Mouse (Mus musculus) forebrain, embryonic 10.5 days (tissue): ENCODE measurements around the gene Fbxl21. TPM values are rescaled to one million over a fixed set of nuclear protein-coding genes. Genes with fewer than 3 reads are reported as not detected.

Experiments used
- DNase-seq: peaks from one replicate; pipeline ENCODE4 v3.0.0-alpha.2; 2017; ENCODE audit warnings: low spot score; ENCODE audit errors: extremely low spot score
- H3K27ac ChIP-seq: fragments of 300-500 bp; sonication (generic); 2 replicates; pipeline ENCODE4 v1.5.1; 2016; ENCODE audit warnings: mild to moderate bottlenecking
- H3K27me3 ChIP-seq: fragments of 300-500 bp; sonication (generic); 2 replicates; pipeline ENCODE4 v1.6.1; 2016; ENCODE audit warnings: mild to moderate bottlenecking; ENCODE audit not compliant: poor library complexity, severe bottlenecking
- H3K36me3 ChIP-seq: fragments of 300-500 bp; sonication (generic); replicated peaks from 2 replicates; pipeline ENCODE4 v1.6.1; 2016; ENCODE audit warnings: mild to moderate bottlenecking, moderate library complexity
- H3K4me1 ChIP-seq: fragments of 300-500 bp; sonication (generic); 2 replicates; pipeline ENCODE4 v1.6.1; 2016
- H3K4me3 ChIP-seq: fragments of 300-500 bp; sonication (generic); 2 replicates; pipeline ENCODE4 v1.5.1; 2016; ENCODE audit warnings: mild to moderate bottlenecking, moderate library complexity
- H3K9me3 ChIP-seq: fragments of 300-500 bp; sonication (generic); 2 replicates; pipeline ENCODE4 v1.6.1; 2016; ENCODE audit warnings: mild to moderate bottlenecking, moderate library complexity
- WGBS: fragments of 180-500 bp; shearing (Covaris S2); methylation state at CpG from one replicate; pipeline ENCODE4 v1.1.7; 2016; 5-methylcytosine and 5-hydroxymethylcytosine counted together
- polyA plus RNA-seq: library from polyadenylated mRNA; unstranded; fragments of >200 nt; fragmentation: Nextera tagmentation; extraction: Ambion mirVana; gene quantifications from 2 replicates; pipeline ENCODE4 v1.2.1, GENCODE M21; 2016

The Fbxl21 gene
- 1.3 and 1.5 TPM in 2 replicates for polyA plus RNA-seq

- peaks cover 5% of the 10 kb centered on the region for H3K27me3 ChIP-seq
- H3K36me3 ChIP-seq: no peaks in the 10 kb centered on the region
- peaks cover 11% of the 10 kb centered on the region for H3K4me1 ChIP-seq
- peak within 1 kb of the TSS; percentile 79 for H3K27ac ChIP-seq
- peaks cover 5% of the 10 kb centered on the region; the same call in 1 of the 2 replicates for H3K9me3 ChIP-seq
- 1% methylated on average over 56 of the region's 56 CpGs for WGBS
- H3K4me3 ChIP-seq: peak within 1 kb of the TSS; percentile 79
- DNase-seq: peak; percentile 94
These were observed at the start of gene Fbxl21 for GRCm38 (mm10) chr13:56522081-56522820. Fbxl21 (plus strand) TSS chr13:56522472.

- Histone ChIP-seq H3K27me3 (no peaks in the 10 kb centered on the region), H3K36me3 (no peaks in the 10 kb centered on the region), H3K4me3 (no peak overlapping the region), H3K9me3 (no peaks in the 10 kb centered on the region), H3K27ac (no peak overlapping the region), H3K4me1 (peaks cover 8% of the 10 kb centered on the region)
- 92% methylated on average over 9 of the region's 9 CpGs for WGBS
- DNase-seq: no peak
These were observed 49.6 kb upstream of the Fbxl21 start for GRCm38 (mm10) chr13:56472661-56473060.

- Histone ChIP-seq H3K27ac (no peak overlapping the region), H3K9me3 (no peaks in the 10 kb centered on the region)
- 23% methylated on average over 4 of the region's 4 CpGs for WGBS
These were observed 46.9 kb upstream of the Fbxl21 start for GRCm38 (mm10) chr13:56475363-56475762.

GRCm38 (mm10) chr13:56476790-56477189 is 45.5 kb upstream of the Fbxl21 start:
- no peak for DNase-seq

More at GRCm38 (mm10) chr13:56475363-56475762, 46.9 kb upstream of the Fbxl21 start:
- H3K4me3 ChIP-seq: no peak overlapping the region
- H3K36me3 ChIP-seq: no peaks in the 10 kb centered on the region
- no peaks in the 10 kb centered on the region for H3K27me3 ChIP-seq
- DNase-seq: peak; percentile 41
- peaks cover 8% of the 10 kb centered on the region for H3K4me1 ChIP-seq

GRCm38 (mm10) chr13:56477271-56477670 is 45.0 kb upstream of the Fbxl21 start:
- Histone ChIP-seq H3K9me3 (no peaks in the 10 kb centered on the region), H3K4me1 (peaks cover 8% of the 10 kb centered on the region), H3K27ac (no peak overlapping the region), H3K27me3 (no peaks in the 10 kb centered on the region), H3K4me3 (no peak overlapping the region), H3K36me3 (no peaks in the 10 kb centered on the region)
- no peak for DNase-seq
- WGBS: 65% methylated on average over 6 of the region's 6 CpGs

More at GRCm38 (mm10) chr13:56476790-56477189, 45.5 kb upstream of the Fbxl21 start:
- H3K4me3 ChIP-seq: no peak overlapping the region
- H3K9me3 ChIP-seq: no peaks in the 10 kb centered on the region
- no peaks in the 10 kb centered on the region for H3K36me3 ChIP-seq
- peaks cover 8% of the 10 kb centered on the region for H3K4me1 ChIP-seq
- no peak overlapping the region for H3K27ac ChIP-seq
- no peaks in the 10 kb centered on the region for H3K27me3 ChIP-seq
- 80% methylated on average over 5 of the region's 5 CpGs for WGBS

GRCm38 (mm10) chr13:56478027-56478426 is 44.2 kb upstream of the Fbxl21 start:
- Histone ChIP-seq H3K36me3 (no peaks in the 10 kb centered on the region), H3K9me3 (no peaks in the 10 kb centered on the region), H3K4me3 (no peak overlapping the region), H3K27me3 (no peaks in the 10 kb centered on the region), H3K27ac (no peak overlapping the region), H3K4me1 (peaks cover 8% of the 10 kb centered on the region)
- 84% methylated on average over 6 of the region's 6 CpGs for WGBS
- no peak for DNase-seq

GRCm38 (mm10) chr13:56482146-56482545 is 40.1 kb upstream of the Fbxl21 start, which contains the start of gene Il9:
Il9 (minus strand) TSS chr13:56482246.
- Histone ChIP-seq H3K4me1 (peaks cover 3% of the 10 kb centered on the region), H3K27me3 (no peaks in the 10 kb centered on the region), H3K36me3 (no peaks in the 10 kb centered on the region), H3K27ac (no peak within 1 kb of the TSS), H3K9me3 (no peaks in the 10 kb centered on the region), H3K4me3 (no peak within 1 kb of the TSS)
- WGBS: 81% methylated on average over 3 of the region's 3 CpGs
- no peak for DNase-seq

- no peak overlapping the region for H3K4me3 ChIP-seq
- H3K27ac ChIP-seq: no peak overlapping the region
- no peaks in the 10 kb centered on the region for H3K4me1 ChIP-seq
- H3K36me3 ChIP-seq: no peaks in the 10 kb centered on the region
- no peak for DNase-seq
- 82% methylated on average over 5 of the region's 5 CpGs for WGBS
- H3K9me3 ChIP-seq: no peaks in the 10 kb centered on the region
- no peaks in the 10 kb centered on the region for H3K27me3 ChIP-seq
These were observed 34.3 kb upstream of the Fbxl21 start for GRCm38 (mm10) chr13:56488012-56488411.

- Histone ChIP-seq H3K4me3 (no peak overlapping the region), H3K9me3 (peaks cover 3% of the 10 kb centered on the region; the same call in 1 of the 2 replicates), H3K36me3 (no peaks in the 10 kb centered on the region), H3K4me1 (peaks cover 4% of the 10 kb centered on the region), H3K27me3 (no peaks in the 10 kb centered on the region), H3K27ac (no peak overlapping the region)
- DNase-seq: no peak
- 59% methylated on average over 3 of the region's 3 CpGs for whole genome bisulfite sequencing
These were observed 27.8 kb upstream of the Fbxl21 start for GRCm38 (mm10) chr13:56494440-56494839.

- no peak overlapping the region for H3K27ac ChIP-seq
- no peak overlapping the region for H3K4me3 ChIP-seq
- H3K27me3 ChIP-seq: no peaks in the 10 kb centered on the region
- H3K4me1 ChIP-seq: no peaks in the 10 kb centered on the region
- H3K36me3 ChIP-seq: no peaks in the 10 kb centered on the region
- H3K9me3 ChIP-seq: peaks cover 3% of the 10 kb centered on the region; the same call in 1 of the 2 replicates
- WGBS: 77% methylated on average over 3 of the region's 3 CpGs
- DNase-seq: no peak
These were observed 22.1 kb upstream of the Fbxl21 start for GRCm38 (mm10) chr13:56500132-56500531.

- H3K27me3 ChIP-seq: no peaks in the 10 kb centered on the region
- H3K4me3 ChIP-seq: no peak overlapping the region
- DNase-seq: no peak
- 92% methylated on average over 8 of the region's 8 CpGs for WGBS
- no peak overlapping the region for H3K27ac ChIP-seq
- H3K4me1 ChIP-seq: 0 out of 2 replicates have a peak, but pooled peaks cover 2% of the 10 kb centered on the region
- H3K9me3 ChIP-seq: peaks cover 3% of the 10 kb centered on the region; the same call in 1 of the 2 replicates
- H3K36me3 ChIP-seq: no peaks in the 10 kb centered on the region
These were observed 21.6 kb upstream of the Fbxl21 start for GRCm38 (mm10) chr13:56500636-56501035.

GRCm38 (mm10) chr13:56501866-56502420 is 20.3 kb upstream of the Fbxl21 start:
- Histone ChIP-seq H3K36me3 (no peaks in the 10 kb centered on the region), H3K9me3 (peaks cover 3% of the 10 kb centered on the region; the same call in 1 of the 2 replicates), H3K4me3 (no peak overlapping the region), H3K4me1 (0 out of 2 replicates have a peak, but pooled peaks cover 6% of the 10 kb centered on the region), H3K27ac (no peak overlapping the region), H3K27me3 (no peaks in the 10 kb centered on the region)
- no peak for DNase-seq
- 80% methylated on average over 6 of the region's 6 CpGs for WGBS
